Mouse (Mus musculus): ENCODE measurements around the gene Ppig. TPM values are rescaled to one million over a fixed set of nuclear protein-coding genes. Genes with fewer than 3 reads are reported as not detected.
A peak's percentile ranks its signal among the peaks of the same experiment; 100 is the strongest.

Gene Ppig
- polyA plus RNA-seq, 1 experiment from 2014 or later = 145 TPM

DNA sequence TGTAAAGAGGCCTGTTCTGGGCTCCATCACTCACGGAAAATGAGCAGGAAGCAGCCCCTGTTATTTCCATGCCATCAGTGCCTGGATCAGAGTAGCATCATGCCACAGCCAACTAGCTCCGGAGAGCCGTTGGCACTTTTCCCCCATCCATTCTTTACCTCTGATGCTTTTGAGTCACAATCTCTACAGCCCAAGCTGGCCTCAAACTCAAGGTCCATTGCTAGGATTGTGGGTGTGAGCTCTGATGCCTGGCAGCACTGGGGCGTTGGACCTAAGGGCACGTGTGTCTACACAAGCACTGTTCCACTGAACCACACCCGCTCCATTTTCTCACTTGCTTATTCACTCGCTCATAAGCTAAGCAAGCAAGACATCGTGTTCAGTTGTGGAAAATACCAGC lies 21.9 kb upstream of the Ppig start:
- no peak overlapping the region for H3K9ac ChIP-seq
- no peak for ATAC-seq (replicated peaks; ENCODE audit: low FRiP score)
- 93% methylated on average over 8 of the region's 8 CpGs for WGBS
- H3K27me3 ChIP-seq = no peaks in the 10 kb centered on the region
- H3K4me3 ChIP-seq (replicated peaks) = no peak overlapping the region
- H3K4me2 ChIP-seq = no peak overlapping the region
- H3K27ac ChIP-seq = no peak overlapping the region
- no peaks in the 10 kb centered on the region for H3K9me3 ChIP-seq (replicated peaks)
- no peaks in the 10 kb centered on the region for H3K4me1 ChIP-seq
- H3K36me3 ChIP-seq = peaks cover 55% of the 10 kb centered on the region

DNA sequence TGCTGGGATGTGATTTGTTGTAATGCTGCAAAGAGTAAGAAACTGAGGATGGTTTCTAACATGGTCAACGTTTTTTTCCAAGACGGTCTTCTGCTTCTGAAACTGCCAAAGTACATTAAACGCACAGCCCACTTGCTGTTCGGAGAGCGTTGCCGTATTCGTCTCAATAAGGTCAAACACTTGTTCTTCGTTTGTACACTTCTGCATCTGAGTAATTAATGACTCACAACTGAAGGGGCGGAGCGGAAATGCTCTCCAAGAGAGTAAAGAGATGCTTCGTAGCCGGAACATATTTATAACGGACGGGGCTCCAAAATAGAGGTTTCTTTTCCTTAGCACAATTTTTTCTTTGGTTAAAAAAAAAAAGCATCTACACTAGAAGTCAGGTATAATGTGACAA lies 10.2 kb upstream of the Ppig start:
- Histone ChIP-seq H3K27ac (no peak overlapping the region), H3K4me2 (peak overlapping the region; percentile 80), H3K4me3 (replicated peaks) (peak overlapping the region; percentile 83; the same call in 1 of the 2 replicates), H3K9ac (no peak overlapping the region), H3K27me3 (0 out of 2 replicates have a peak, but pooled peaks cover 6% of the 10 kb centered on the region), H3K9me3 (replicated peaks) (no peaks in the 10 kb centered on the region), H3K4me1 (peaks cover 11% of the 10 kb centered on the region; the same call in 1 of the 2 replicates), H3K36me3 (peaks cover 9% of the 10 kb centered on the region)
- WGBS = 83% methylated on average over 14 of the region's 14 CpGs
- no peak for ATAC-seq (replicated peaks; ENCODE audit: low FRiP score)

DNA sequence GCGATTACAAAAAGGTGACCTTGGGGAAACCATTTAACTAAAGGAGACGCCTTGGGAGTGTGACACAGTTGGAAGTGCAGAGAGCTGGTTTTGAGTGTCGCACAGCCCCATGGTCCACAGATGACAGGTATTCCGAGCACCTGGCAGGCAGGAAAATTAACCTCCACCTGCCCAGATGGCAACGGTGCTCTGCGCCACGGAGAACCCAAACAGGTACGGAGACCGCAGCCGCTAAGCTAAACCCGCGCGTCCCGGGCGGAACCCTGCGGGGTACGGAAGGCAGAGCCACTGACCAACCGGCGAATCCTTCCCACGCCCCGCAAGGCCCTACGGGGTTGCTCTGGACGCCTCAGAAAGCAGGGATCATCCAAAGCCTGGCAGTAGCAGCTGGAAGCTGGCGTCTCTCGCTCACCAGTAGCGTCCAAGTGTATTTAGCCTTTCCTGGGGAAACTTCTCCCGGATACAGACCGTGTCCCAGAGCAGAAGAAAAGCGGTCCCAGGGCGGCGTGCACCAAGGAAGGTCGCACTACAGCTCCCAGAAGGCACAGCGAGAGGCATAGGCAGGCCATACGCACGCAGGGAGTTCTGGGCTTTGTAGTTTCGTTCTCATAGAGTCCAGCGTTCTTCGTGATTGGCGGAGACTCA lies 9.2 kb upstream of the Ppig start, which contains the start of gene Fastkd1:
Gene Fastkd1, minus strand, starts transcription at position 536 of the 645 bp plus-strand sequence.
- H3K9me3 ChIP-seq (replicated peaks) = no peaks in the 10 kb centered on the region
- ATAC-seq (replicated peaks; ENCODE audit: low FRiP score) = peak; percentile 99
- H3K27me3 ChIP-seq = 0 out of 2 replicates have a peak, but pooled peaks cover 6% of the 10 kb centered on the region
- peak within 1 kb of the TSS; percentile 80 for H3K4me2 ChIP-seq
- peak within 1 kb of the TSS; percentile 85 for H3K9ac ChIP-seq
- H3K27ac ChIP-seq = peak within 1 kb of the TSS; percentile 89
- H3K4me1 ChIP-seq = peaks cover 11% of the 10 kb centered on the region; the same call in 1 of the 2 replicates
- H3K4me3 ChIP-seq (replicated peaks) = peak within 1 kb of the TSS; percentile 83
- under 1% methylated on average over 39 of the region's 39 CpGs for WGBS
- H3K36me3 ChIP-seq = no peaks in the 10 kb centered on the region; the same call in 1 of the 2 replicates

DNA sequence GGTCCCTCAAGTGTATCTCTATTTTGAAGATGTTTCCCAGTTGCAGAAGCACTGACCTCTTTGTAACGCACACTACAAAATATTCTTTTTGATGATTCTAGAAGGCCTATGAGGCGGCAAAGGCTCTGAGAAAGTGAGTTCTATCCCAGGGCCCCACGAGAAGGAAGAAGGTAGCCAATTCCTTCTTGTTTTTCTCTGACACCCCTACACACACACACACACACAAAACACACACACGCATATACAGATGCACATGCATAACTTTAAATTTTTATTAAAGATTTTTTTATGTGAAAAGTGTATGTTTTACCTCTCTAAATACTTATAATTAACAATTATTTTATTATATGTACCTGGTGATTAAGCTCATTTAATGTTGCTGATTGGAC lies 8.7 kb upstream of the Ppig start:
- Histone ChIP-seq H3K36me3 (no peaks in the 10 kb centered on the region; the same call in 1 of the 2 replicates), H3K9ac (no peak overlapping the region), H3K27me3 (0 out of 2 replicates have a peak, but pooled peaks cover 6% of the 10 kb centered on the region), H3K4me2 (peak overlapping the region; percentile 80), H3K27ac (no peak overlapping the region), H3K4me3 (replicated peaks) (peak overlapping the region; percentile 83), H3K9me3 (replicated peaks) (no peaks in the 10 kb centered on the region), H3K4me1 (peaks cover 11% of the 10 kb centered on the region; the same call in 1 of the 2 replicates)
- ATAC-seq (replicated peaks; ENCODE audit: low FRiP score) = no peak
- 32% methylated on average over 4 of the region's 4 CpGs for WGBS

DNA sequence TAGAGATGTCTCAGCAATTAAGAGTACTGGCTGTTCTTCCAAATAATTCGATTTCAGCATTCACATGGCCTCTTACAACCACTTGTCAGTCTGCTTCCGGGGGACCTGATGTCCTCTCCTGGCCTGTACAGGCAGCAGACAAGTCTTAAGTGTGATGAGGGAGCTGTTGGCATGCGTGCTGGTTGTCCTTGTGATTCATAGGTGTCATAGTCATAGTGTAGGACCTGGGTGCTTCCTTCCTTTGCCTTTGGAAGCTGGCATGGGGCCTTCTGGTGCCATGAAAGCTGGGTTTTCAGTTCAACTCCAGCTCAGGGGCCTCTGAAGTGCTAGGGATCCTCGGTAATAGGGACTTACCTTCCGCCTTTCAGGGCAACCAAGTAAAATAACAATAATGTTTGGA lies 8.2 kb upstream of the Ppig start:
- Histone ChIP-seq H3K27ac (no peak overlapping the region), H3K4me1 (peaks cover 11% of the 10 kb centered on the region; the same call in 1 of the 2 replicates), H3K9me3 (replicated peaks) (no peaks in the 10 kb centered on the region), H3K27me3 (0 out of 2 replicates have a peak, but pooled peaks cover 6% of the 10 kb centered on the region), H3K9ac (no peak overlapping the region), H3K4me2 (no peak overlapping the region), H3K36me3 (no peaks in the 10 kb centered on the region; the same call in 1 of the 2 replicates), H3K4me3 (replicated peaks) (no peak overlapping the region)
- 78% methylated on average over 5 of the region's 5 CpGs for WGBS
- ATAC-seq (replicated peaks; ENCODE audit: low FRiP score) = no peak

DNA sequence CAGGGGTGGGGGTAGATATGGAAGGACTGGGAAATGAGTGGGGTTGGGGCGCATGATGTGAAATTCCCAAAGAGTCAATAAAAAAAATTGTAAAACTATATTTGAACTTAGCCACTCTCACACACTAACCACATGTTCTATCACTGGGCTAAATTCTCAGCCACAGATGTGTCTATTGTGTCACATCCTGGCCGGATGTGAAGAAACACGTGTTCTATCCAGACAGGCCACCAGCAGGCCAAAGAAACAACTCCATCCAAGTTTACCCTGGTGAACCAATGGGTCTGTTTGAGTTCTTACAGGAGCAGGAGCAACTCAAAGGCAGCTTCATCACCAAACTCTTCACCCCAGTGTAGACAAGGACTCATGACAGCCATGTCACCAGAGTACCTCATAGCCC lies 5.9 kb upstream of the Ppig start:
- ATAC-seq (replicated peaks; ENCODE audit: low FRiP score) = no peak
- H3K27me3 ChIP-seq = peaks cover 9% of the 10 kb centered on the region; the same call in 1 of the 2 replicates
- no peak overlapping the region for H3K4me3 ChIP-seq (replicated peaks)
- H3K9me3 ChIP-seq (replicated peaks) = no peaks in the 10 kb centered on the region
- no peak overlapping the region for H3K9ac ChIP-seq
- 80% methylated on average over 3 of the region's 3 CpGs for WGBS
- H3K36me3 ChIP-seq = no peaks in the 10 kb centered on the region
- no peak overlapping the region for H3K4me2 ChIP-seq
- no peak overlapping the region for H3K27ac ChIP-seq
- H3K4me1 ChIP-seq = peaks cover 11% of the 10 kb centered on the region; the same call in 1 of the 2 replicates

DNA sequence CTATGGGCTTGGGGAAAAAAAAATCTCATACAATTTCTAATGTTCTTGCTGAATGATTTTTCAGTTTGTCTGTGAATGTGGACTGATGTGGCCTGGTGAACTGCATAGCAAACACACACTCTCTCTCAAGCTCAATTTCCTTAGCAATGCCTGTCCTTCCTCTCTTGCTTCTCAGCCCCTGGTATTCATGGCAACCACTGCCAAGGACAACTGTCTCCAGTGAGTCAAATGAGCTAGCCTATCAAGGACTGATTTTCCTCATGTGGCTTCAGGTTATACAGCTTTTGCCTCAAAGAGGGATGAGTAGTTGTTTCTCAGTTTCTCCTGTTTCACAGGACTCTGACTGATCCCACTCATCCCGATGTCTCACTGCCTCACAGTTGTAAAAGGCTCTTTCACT lies 3.2 kb upstream of the Ppig start:
- Histone ChIP-seq H3K9ac (no peak overlapping the region), H3K27ac (no peak overlapping the region), H3K9me3 (replicated peaks) (no peaks in the 10 kb centered on the region), H3K4me3 (replicated peaks) (no peak overlapping the region), H3K4me1 (peaks cover 7% of the 10 kb centered on the region), H3K27me3 (peaks cover 9% of the 10 kb centered on the region; the same call in 1 of the 2 replicates), H3K36me3 (no peaks in the 10 kb centered on the region), H3K4me2 (no peak overlapping the region)
- 74% methylated on average over 1 of the region's 1 CpGs for WGBS
- ATAC-seq (replicated peaks; ENCODE audit: low FRiP score) = no peak

DNA sequence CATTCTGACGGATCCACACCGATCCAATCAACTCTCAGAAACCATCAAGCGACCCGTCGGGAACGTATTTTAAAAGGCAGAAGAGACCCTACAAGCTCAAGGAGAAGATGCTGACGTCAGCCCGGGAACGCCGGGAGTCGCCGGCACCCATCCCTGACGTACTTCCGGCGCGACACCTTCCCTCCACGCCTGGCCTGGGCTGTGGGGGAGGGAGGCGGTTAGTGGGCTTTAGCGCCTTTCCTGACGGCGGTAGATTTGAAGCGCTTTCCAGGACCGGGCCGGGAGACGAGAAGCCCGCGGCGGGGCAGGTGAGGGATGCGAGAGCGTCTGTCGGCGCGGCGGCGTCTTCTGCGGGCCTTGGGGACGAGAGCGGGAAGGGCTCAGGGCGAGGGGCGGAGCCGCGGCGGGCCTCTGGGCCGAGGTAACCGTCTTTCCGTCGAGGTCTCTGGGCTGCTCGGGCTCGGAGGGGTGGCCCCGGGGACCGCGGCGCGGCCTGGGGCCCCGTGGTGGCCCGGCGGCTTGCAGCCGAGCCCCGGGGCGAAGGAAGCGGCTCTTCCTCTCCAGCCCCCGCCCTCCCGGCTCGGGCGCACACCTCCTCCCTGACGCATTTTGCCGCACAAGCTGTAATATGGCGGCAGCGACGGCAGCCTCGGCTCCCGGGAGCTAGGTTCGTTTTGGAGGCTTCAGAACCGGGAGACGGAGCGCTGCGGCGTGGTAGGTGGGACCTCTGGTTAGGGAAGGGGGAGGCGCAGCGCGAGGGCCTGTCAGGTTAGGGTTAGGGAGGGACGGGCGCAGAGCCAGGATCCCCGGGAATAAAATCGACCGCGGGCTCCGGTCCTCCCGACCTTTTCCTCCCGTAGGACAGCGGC lies 539 bp downstream of the Ppig start:
- peaks cover 2% of the 10 kb centered on the region; the same call in 1 of the 2 replicates for H3K27me3 ChIP-seq
- ATAC-seq (replicated peaks; ENCODE audit: low FRiP score) = peak; percentile 95
- peak overlapping the region; percentile 75 for H3K4me2 ChIP-seq
- H3K9ac ChIP-seq = peak overlapping the region; percentile 86
- under 1% methylated on average over 88 of the region's 91 CpGs for WGBS
- peak overlapping the region; percentile 94 for H3K27ac ChIP-seq
- no peaks in the 10 kb centered on the region for H3K36me3 ChIP-seq
- peak overlapping the region; percentile 99 for H3K4me3 ChIP-seq (replicated peaks)
- no peaks in the 10 kb centered on the region for H3K9me3 ChIP-seq (replicated peaks)
- peaks cover 15% of the 10 kb centered on the region for H3K4me1 ChIP-seq

DNA sequence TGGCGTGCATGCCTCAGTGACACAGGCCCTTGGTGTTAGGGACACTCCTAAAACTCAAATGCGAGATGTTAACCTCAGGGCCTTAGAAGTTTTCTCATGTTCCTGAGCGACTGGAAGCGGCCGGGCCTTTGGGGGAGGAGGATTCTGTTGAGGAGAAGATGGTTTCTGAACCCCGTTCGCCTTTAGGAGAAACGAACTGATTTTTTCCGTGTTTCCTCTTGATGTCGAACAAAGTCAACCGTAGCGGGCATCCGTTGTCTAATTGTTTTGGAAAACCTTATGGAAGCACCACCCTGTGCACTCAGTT lies 1.1 kb downstream of the Ppig start:
- peaks cover 15% of the 10 kb centered on the region for H3K4me1 ChIP-seq
- no peaks in the 10 kb centered on the region for H3K9me3 ChIP-seq (replicated peaks)
- no peaks in the 10 kb centered on the region for H3K36me3 ChIP-seq
- ATAC-seq (replicated peaks; ENCODE audit: low FRiP score) = no peak
- H3K9ac ChIP-seq = peak overlapping the region; percentile 86
- peak overlapping the region; percentile 75 for H3K4me2 ChIP-seq
- peak overlapping the region; percentile 99 for H3K4me3 ChIP-seq (replicated peaks)
- peaks cover 2% of the 10 kb centered on the region; the same call in 1 of the 2 replicates for H3K27me3 ChIP-seq
- H3K27ac ChIP-seq = peak overlapping the region; percentile 94
- 1% methylated on average over 13 of the region's 13 CpGs for WGBS

DNA sequence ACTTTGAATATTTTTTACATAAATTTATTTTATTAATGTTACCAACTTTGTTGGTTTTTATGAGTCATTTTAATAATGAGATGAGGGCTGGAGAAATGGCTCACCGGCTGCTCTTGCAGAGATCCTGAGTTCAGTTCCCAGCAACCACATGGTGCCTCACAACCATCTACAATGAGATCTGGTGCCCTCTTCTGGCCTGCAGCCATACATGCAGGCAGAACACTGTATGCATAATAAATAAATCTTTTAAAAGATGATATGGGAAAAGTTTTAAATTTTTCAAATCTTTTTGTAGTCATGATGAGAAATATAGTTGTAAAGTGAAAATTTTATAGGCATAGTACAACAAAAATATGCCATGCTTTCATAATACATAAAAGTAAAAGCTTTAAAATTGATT lies 22.7 kb downstream of the Ppig start:
- Histone ChIP-seq H3K4me3 (replicated peaks) (no peak overlapping the region), H3K36me3 (peaks cover 81% of the 10 kb centered on the region), H3K9ac (no peak overlapping the region), H3K9me3 (replicated peaks) (no peaks in the 10 kb centered on the region), H3K4me1 (no peaks in the 10 kb centered on the region), H3K4me2 (no peak overlapping the region), H3K27ac (no peak overlapping the region), H3K27me3 (no peaks in the 10 kb centered on the region)
- ATAC-seq (replicated peaks; ENCODE audit: low FRiP score) = no peak
- 98% methylated on average over 1 of the region's 1 CpGs for WGBS

DNA sequence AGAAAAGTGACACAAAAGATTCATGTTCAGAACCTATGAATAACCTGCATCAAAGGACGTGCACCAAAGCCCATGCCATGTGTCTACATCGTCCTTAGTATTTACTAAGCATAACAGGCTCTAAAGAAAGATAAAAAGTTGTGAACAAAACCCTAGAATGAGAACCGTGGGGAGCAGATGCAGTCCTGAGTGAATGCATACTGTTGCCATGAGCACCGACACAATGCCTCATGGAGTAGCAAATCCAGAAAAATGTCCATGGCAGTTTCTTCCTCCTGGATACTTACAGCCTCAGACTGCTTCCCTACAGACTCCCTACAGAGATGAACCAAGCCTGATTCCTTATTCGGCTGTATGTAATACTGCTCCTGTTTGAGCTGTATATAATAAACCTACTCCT lies 38.6 kb downstream of the Ppig start:
- ATAC-seq (replicated peaks; ENCODE audit: low FRiP score) = no peak
- Histone ChIP-seq H3K9me3 (replicated peaks) (no peaks in the 10 kb centered on the region), H3K4me3 (replicated peaks) (no peak overlapping the region), H3K4me1 (no peaks in the 10 kb centered on the region), H3K27ac (no peak overlapping the region), H3K9ac (no peak overlapping the region), H3K27me3 (no peaks in the 10 kb centered on the region), H3K36me3 (no peaks in the 10 kb centered on the region), H3K4me2 (no peak overlapping the region)
- 84% methylated on average over 5 of the region's 5 CpGs for WGBS

DNA sequence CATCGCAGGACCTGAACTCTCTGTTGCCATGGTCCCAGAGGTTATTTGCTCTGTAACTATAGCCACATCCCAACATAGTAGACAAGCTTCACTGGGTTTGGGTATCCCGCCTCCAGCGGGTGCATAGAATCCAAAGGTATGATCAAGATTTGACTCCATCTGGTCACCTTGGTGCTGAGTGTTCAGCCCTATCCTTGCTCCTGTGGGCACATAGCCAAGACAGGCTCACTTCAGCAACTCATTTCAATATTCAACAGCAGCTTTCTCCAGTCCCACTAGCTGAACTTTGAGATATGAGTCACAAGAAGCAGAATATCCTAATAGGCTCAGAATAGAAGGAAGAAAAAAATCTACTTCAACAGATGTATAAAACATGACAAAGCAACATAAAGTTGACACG lies 41.0 kb downstream of the Ppig start:
- 78% methylated on average over 4 of the region's 4 CpGs for WGBS
- no peak overlapping the region for H3K27ac ChIP-seq
- H3K4me3 ChIP-seq (replicated peaks) = no peak overlapping the region
- no peak overlapping the region for H3K4me2 ChIP-seq
- H3K9me3 ChIP-seq (replicated peaks) = no peaks in the 10 kb centered on the region
- H3K4me1 ChIP-seq = no peaks in the 10 kb centered on the region
- H3K27me3 ChIP-seq = no peaks in the 10 kb centered on the region
- ATAC-seq (replicated peaks; ENCODE audit: low FRiP score) = no peak
- no peaks in the 10 kb centered on the region for H3K36me3 ChIP-seq
- H3K9ac ChIP-seq = no peak overlapping the region
